Comparison of ENCODE assay signal across 8 mouse cellular contexts in genomic region chr1:132211672-132212071, GRCm38 (mm10). TPM values are rescaled to one million over a fixed set of nuclear protein-coding genes. Genes with fewer than 3 reads are reported as not detected.
A peak's percentile ranks its signal among the peaks of the same experiment; 100 is the strongest.
DNase-seq lines count a peak whose midpoint lies in the region; ATAC-seq lines count a peak whose summit lies in the region.

No protein-coding gene starts in this region.

- H3K27ac ChIP-seq in kidney, embryonic 16.5 days (ENCODE audit: low read length): no peak overlapping the region
- H3K27ac ChIP-seq in embryonic facial prominence, embryonic 12.5 days: no peak overlapping the region
- no peak overlapping the region for H3K27ac ChIP-seq in forebrain, embryonic 15.5 days (replicated peaks)
- H3K27ac ChIP-seq in midbrain, embryonic 13.5 days: no peak overlapping the region

- no peaks in the 10 kb centered on the region for H3K9me3 ChIP-seq in kidney, embryonic 16.5 days (ENCODE audit: low read length)
- H3K9me3 ChIP-seq in embryonic facial prominence, embryonic 12.5 days: no peaks in the 10 kb centered on the region
- no peaks in the 10 kb centered on the region for H3K9me3 ChIP-seq in forebrain, embryonic 15.5 days
- no peaks in the 10 kb centered on the region for H3K9me3 ChIP-seq in midbrain, embryonic 13.5 days

- H3K4me2 ChIP-seq in kidney, embryonic 16.5 days (replicated peaks; ENCODE audit: low read depth, low read length): peak overlapping the region; percentile 51
- H3K4me2 ChIP-seq in embryonic facial prominence, embryonic 12.5 days (replicated peaks): peak overlapping the region; percentile 40
- peak overlapping the region; percentile 15; the same call in 1 of the 2 replicates for H3K4me2 ChIP-seq in forebrain, embryonic 15.5 days (replicated peaks)
- H3K4me2 ChIP-seq in midbrain, embryonic 13.5 days (replicated peaks): peak overlapping the region; percentile 41; the same call in 1 of the 2 replicates

- H3K4me1 ChIP-seq in kidney, embryonic 16.5 days (ENCODE audit: insufficient read depth, low read length): peaks cover 12% of the 10 kb centered on the region
- H3K4me1 ChIP-seq in embryonic facial prominence, embryonic 12.5 days: peaks cover 30% of the 10 kb centered on the region
- peaks cover 57% of the 10 kb centered on the region for H3K4me1 ChIP-seq in forebrain, embryonic 15.5 days
- peaks cover 70% of the 10 kb centered on the region for H3K4me1 ChIP-seq in midbrain, embryonic 13.5 days (replicated peaks)

- H3K4me3 ChIP-seq in kidney, embryonic 16.5 days (ENCODE audit: low read length): peak overlapping the region; percentile 37; the same call in 1 of the 2 replicates
- no peak overlapping the region for H3K4me3 ChIP-seq in embryonic facial prominence, embryonic 12.5 days
- H3K4me3 ChIP-seq in forebrain, embryonic 15.5 days: no peak overlapping the region
- H3K4me3 ChIP-seq in midbrain, embryonic 13.5 days (replicated peaks): no peak overlapping the region

- no peak overlapping the region for H3K9ac ChIP-seq in kidney, embryonic 16.5 days (replicated peaks; ENCODE audit: low read length)
- H3K9ac ChIP-seq in embryonic facial prominence, embryonic 12.5 days: no peak overlapping the region
- 0 out of 2 replicates have a peak overlapping the region, but pooled peaks have one; percentile 14 for H3K9ac ChIP-seq in forebrain, embryonic 15.5 days (replicated peaks)
- no peak overlapping the region for H3K9ac ChIP-seq in midbrain, embryonic 13.5 days (replicated peaks)

- no peaks in the 10 kb centered on the region for H3K36me3 ChIP-seq in kidney, embryonic 16.5 days (ENCODE audit: insufficient read depth, low read length)
- H3K36me3 ChIP-seq in embryonic facial prominence, embryonic 12.5 days: no peaks in the 10 kb centered on the region
- no peaks in the 10 kb centered on the region for H3K36me3 ChIP-seq in forebrain, embryonic 15.5 days
- H3K36me3 ChIP-seq in midbrain, embryonic 13.5 days: no peaks in the 10 kb centered on the region

- peaks cover 12% of the 10 kb centered on the region; the same call in 1 of the 2 replicates for H3K27me3 ChIP-seq in kidney, embryonic 16.5 days (ENCODE audit: insufficient read depth, low read length)
- peaks cover 16% of the 10 kb centered on the region for H3K27me3 ChIP-seq in embryonic facial prominence, embryonic 12.5 days
- H3K27me3 ChIP-seq in forebrain, embryonic 15.5 days: no peaks in the 10 kb centered on the region
- H3K27me3 ChIP-seq in midbrain, embryonic 13.5 days: no peaks in the 10 kb centered on the region

- ATAC-seq in kidney, embryonic 16.5 days (ENCODE audit: low FRiP score, low TSS enrichment): 0 out of 2 replicates have a peak, but pooled peaks have one; percentile 36
- ATAC-seq in embryonic facial prominence, embryonic 12.5 days (ENCODE audit: insufficient number of reproducible peaks, insufficient read depth, low FRiP score, low TSS enrichment): no peak
- no peak for ATAC-seq in forebrain, embryonic 15.5 days (replicated peaks)
- no peak for ATAC-seq in midbrain, embryonic 13.5 days

- WGBS in kidney, embryonic 16.5 days: 41% methylated on average over 12 of the region's 12 CpGs
- WGBS in embryonic facial prominence, embryonic 12.5 days: 42% methylated on average over 12 of the region's 12 CpGs
- 45% methylated on average over 12 of the region's 12 CpGs for WGBS in forebrain, embryonic 15.5 days
- WGBS in midbrain, embryonic 13.5 days: 48% methylated on average over 12 of the region's 12 CpGs

- no peak for DNase-seq in kidney, postnatal 36 days
- no peak for DNase-seq in cerebellum, adult 18-20 months
- no peak for DNase-seq in urinary bladder, postnatal 10 days (ENCODE audit: low spot score)
- no peak for DNase-seq in cerebellum, postnatal 4 days (ENCODE audit: low spot score in 2 of 2)

RNA-seq across cellular contexts. Expression of gene Gm10188, which starts 17.9 kb away (rescaled TPM):
- not detected in 2 replicates for polyA plus RNA-seq in kidney, embryonic 16.5 days (2015; fragmentation: Nextera tagmentation; extraction: Ambion mirVana)
- polyA plus RNA-seq in embryonic facial prominence, embryonic 12.5 days (2016; fragmentation: Nextera tagmentation; extraction: Ambion mirVana): not detected in 2 replicates
- 0.56 and 0.60 TPM in 2 replicates for polyA plus RNA-seq in forebrain, embryonic 15.5 days (2015; fragmentation: Nextera tagmentation; extraction: Ambion mirVana)
- polyA plus RNA-seq in midbrain, embryonic 13.5 days (2015; fragmentation: Nextera tagmentation; extraction: Ambion mirVana): 0.58 and 1.1 TPM in 2 replicates

RNA-seq across cellular contexts. Expression of gene AC124108.1, which starts 20.4 kb away (rescaled TPM):
- polyA plus RNA-seq in kidney, embryonic 16.5 days (2015; fragmentation: Nextera tagmentation; extraction: Ambion mirVana): 0.10 and 0.13 TPM in 2 replicates
- 0.43 and 0.75 TPM in 2 replicates for polyA plus RNA-seq in embryonic facial prominence, embryonic 12.5 days (2016; fragmentation: Nextera tagmentation; extraction: Ambion mirVana)
- polyA plus RNA-seq in forebrain, embryonic 15.5 days (2015; fragmentation: Nextera tagmentation; extraction: Ambion mirVana): 2.5 and 2.8 TPM in 2 replicates
- polyA plus RNA-seq in midbrain, embryonic 13.5 days (2015; fragmentation: Nextera tagmentation; extraction: Ambion mirVana): 5.6 and 6.1 TPM in 2 replicates

RNA-seq across cellular contexts. Expression of gene Lemd1, which starts 20.4 kb away (rescaled TPM):
- 0.21 and 0.32 TPM in 2 replicates for polyA plus RNA-seq in kidney, embryonic 16.5 days (2015; fragmentation: Nextera tagmentation; extraction: Ambion mirVana)
- 1.5 and 2.0 TPM in 2 replicates for polyA plus RNA-seq in embryonic facial prominence, embryonic 12.5 days (2016; fragmentation: Nextera tagmentation; extraction: Ambion mirVana)
- 13.9 and 16.2 TPM in 2 replicates for polyA plus RNA-seq in forebrain, embryonic 15.5 days (2015; fragmentation: Nextera tagmentation; extraction: Ambion mirVana)
- 19.5 and 22.5 TPM in 2 replicates for polyA plus RNA-seq in midbrain, embryonic 13.5 days (2015; fragmentation: Nextera tagmentation; extraction: Ambion mirVana)
